ENCODE assay signal across 13 mouse cellular contexts in the genomic region with DNA sequence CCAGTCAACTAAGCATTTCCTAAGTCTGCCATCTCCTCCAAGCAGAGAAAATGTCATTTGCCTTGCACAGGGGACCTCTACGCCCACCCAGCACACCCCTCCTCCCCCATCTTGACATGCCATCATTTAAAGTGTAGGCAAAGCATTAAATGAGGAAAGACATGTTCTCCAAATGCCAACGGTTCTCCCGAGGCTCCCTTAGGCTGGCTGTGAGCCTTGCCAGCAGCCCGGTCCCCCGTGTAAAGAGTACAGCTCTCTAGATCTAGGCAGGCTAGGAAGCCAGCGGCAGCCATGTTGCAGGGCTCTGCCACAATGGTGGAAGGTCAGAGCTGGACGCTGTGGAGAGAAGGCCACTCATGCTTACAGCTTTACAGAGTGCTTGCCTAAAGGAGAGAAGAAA. TPM values are rescaled to one million over a fixed set of nuclear protein-coding genes. Genes with fewer than 3 reads are reported as not detected.
DNase-seq lines count a peak whose midpoint lies in the region; ATAC-seq and TF ChIP-seq lines count a peak whose summit lies in the region.
"Had no signal": no experiment of that assay in that cellular context is flagged by ENCODE, and none has a peak within 500 bp of the region (broad histone marks: within the 10 kb centered on the region; RNA-seq: fewer than 3 reads in every experiment).

No protein-coding gene starts in this region.

- no peaks in the 10 kb centered on the region for H3K36me3 ChIP-seq in midbrain, postnatal 0 days (ENCODE audit: insufficient read depth, low read length)
- H3K36me3 ChIP-seq: embryonic facial prominence, embryonic 15.5 days; kidney, embryonic 15.5 days; liver, embryonic 15.5 days had no signal

- intact Hi-C loops in gastrocnemius, adult 2 months (cut with DNase I): no loop called here

- H3K4me1 ChIP-seq in midbrain, postnatal 0 days (ENCODE audit: insufficient read depth, low read length): peaks cover 6% of the 10 kb centered on the region; the same call in 1 of the 2 replicates
- H3K4me1 ChIP-seq: embryonic facial prominence, embryonic 15.5 days; liver, embryonic 15.5 days had no signal

- no peak overlapping the region for H3K9ac ChIP-seq in midbrain, postnatal 0 days (replicated peaks; ENCODE audit: low read length, poor library complexity, severe bottlenecking)
- H3K9ac ChIP-seq: embryonic facial prominence, embryonic 15.5 days; kidney, embryonic 15.5 days; liver, embryonic 15.5 days had no signal

- no peaks in the 10 kb centered on the region for H3K27me3 ChIP-seq in midbrain, postnatal 0 days (ENCODE audit: insufficient read depth, low read length)
- H3K27me3 ChIP-seq: embryonic facial prominence, embryonic 15.5 days; kidney, embryonic 15.5 days; liver, embryonic 15.5 days had no signal

- no peaks in the 10 kb centered on the region for H3K9me3 ChIP-seq in midbrain, postnatal 0 days (ENCODE audit: low read length)
- H3K9me3 ChIP-seq: embryonic facial prominence, embryonic 15.5 days; kidney, embryonic 15.5 days; liver, embryonic 15.5 days had no signal

- WGBS in midbrain, postnatal 0 days: 55% methylated on average over 7 of the region's 7 CpGs

- TF ChIP-seq CTCF in midbrain, postnatal 0 days (IDR thresholded peaks at IDR 0.05): no peak
- TF ChIP-seq CTCF in gastrocnemius, adult 2 months (IDR thresholded peaks at IDR 0.05): no peak

- peak; percentile 31 for DNase-seq in layer of hippocampus, adult 9-11 months
- no peak for DNase-seq in layer of hippocampus, postnatal 25 days (ENCODE audit: extremely low spot score in 1 of 2, low spot score in 1 of 2)
- DNase-seq in cerebellum, adult 18-20 months: peak; percentile 39 to 58
- DNase-seq in cerebellum, postnatal 25 days: peak; percentile 65 to 66
- peak; percentile 53 for DNase-seq in midbrain, postnatal 0 days (ENCODE audit: low spot score)
- DNase-seq in testis, postnatal 14 days (ENCODE audit: low spot score): no peak
- DNase-seq in gastrocnemius, adult 2 months: no peak
- DNase-seq: lung, postnatal 14 days had no signal

- no peak overlapping the region for H3K4me2 ChIP-seq in midbrain, postnatal 0 days (ENCODE audit: low read depth, low read length, poor library complexity, severe bottlenecking)
- H3K4me2 ChIP-seq: embryonic facial prominence, embryonic 15.5 days; kidney, embryonic 15.5 days; liver, embryonic 15.5 days had no signal

- H3K4me3 ChIP-seq in midbrain, postnatal 0 days (ENCODE audit: low read depth, low read length): no peak overlapping the region
- H3K4me3 ChIP-seq in gastrocnemius, adult 2 months: no peak overlapping the region
- H3K4me3 ChIP-seq: embryonic facial prominence, embryonic 15.5 days; heart, adult 2 months; kidney, embryonic 15.5 days; liver, embryonic 15.5 days had no signal

- ATAC-seq in midbrain, postnatal 0 days (ENCODE audit: low FRiP score): no peak

- H3K27ac ChIP-seq in midbrain, postnatal 0 days (ENCODE audit: low read depth, low read length): peak overlapping the region; percentile 51; the same call in 1 of the 2 replicates
- no peak overlapping the region for H3K27ac ChIP-seq in gastrocnemius, adult 2 months
- H3K27ac ChIP-seq: embryonic facial prominence, embryonic 15.5 days; heart, adult 2 months; kidney, embryonic 15.5 days; liver, embryonic 15.5 days had no signal

RNA-seq across cellular contexts. Expression of gene Pla2g2c, which starts 14.6 kb away (rescaled TPM):
- under 1 TPM in 1 of 2 experiments, not detected in 1; 0.21 TPM for total RNA-seq in layer of hippocampus, postnatal 25 days (2021)
- 0.44 TPM in 1 of 2 replicates, not detected in the other for total RNA-seq in midbrain, postnatal 0 days (2014; rRNA removed)
- polyA plus RNA-seq in midbrain, postnatal 0 days (2015; fragmentation: Nextera tagmentation; extraction: Ambion mirVana): 0.54 and 0.57 TPM in 2 replicates
- total RNA-seq in gastrocnemius, adult 2 months (2021): not detected
- polyA plus RNA-seq: liver, embryonic 15.5 days had no signal

RNA-seq across cellular contexts. Expression of gene Ubxn10, which starts 27.0 kb away (rescaled TPM):
- total RNA-seq in layer of hippocampus, postnatal 25 days (2021): 1 to 10 TPM; 1.3 to 1.6 TPM
- 5.4 and 9.6 TPM in 2 replicates for total RNA-seq in midbrain, postnatal 0 days (2014; rRNA removed)
- 3.5 and 4.3 TPM in 2 replicates for polyA plus RNA-seq in midbrain, postnatal 0 days (2015; fragmentation: Nextera tagmentation; extraction: Ambion mirVana)
- under 1 TPM in 1 of 2 experiments, not detected in 1; 0.20 TPM for total RNA-seq in gastrocnemius, adult 2 months (2021)

RNA-seq across cellular contexts. Expression of gene Pla2g2f, which starts 47.5 kb away (rescaled TPM):
- total RNA-seq in layer of hippocampus, postnatal 25 days (2021): 1 to 10 TPM; 1.5 to 1.6 TPM
- 0.33 and 1.9 TPM in 2 replicates for total RNA-seq in midbrain, postnatal 0 days (2014; rRNA removed)
- polyA plus RNA-seq in midbrain, postnatal 0 days (2015; fragmentation: Nextera tagmentation; extraction: Ambion mirVana): 0.06 TPM in 1 of 2 replicates, not detected in the other
- not detected for total RNA-seq in gastrocnemius, adult 2 months (2021)
- polyA plus RNA-seq: heart, postnatal 0 days; liver, embryonic 15.5 days had no signal

Comparison
In these comparisons a context has a peak if more than half of its experiments do, and no peak if none do; other contexts are left out.
1. DNase-seq: peak in layer of hippocampus, adult 9-11 months (single experiment), cerebellum, adult 18-20 months (2 of 2), cerebellum, postnatal 25 days (2 of 2) and midbrain, postnatal 0 days (single experiment); none in layer of hippocampus, postnatal 25 days (0 of 2), testis, postnatal 14 days (single experiment) and gastrocnemius, adult 2 months (single experiment).